Mouse (Mus musculus) adrenal gland, adult 2 months (tissue): ENCODE measurements around the gene Prkg2. TPM values are rescaled to one million over a fixed set of nuclear protein-coding genes. Genes with fewer than 3 reads are reported as not detected.

ENCODE experiments used
- DNase-seq: peaks from one replicate; pipeline ENCODE4 v3.0.0; 2021
- long read RNA-seq: library from polyadenylated mRNA; stranded (forward); transcript quantifications from one replicate; pipeline ENCODE4 v2.0.0, GENCODE M21; 2021
- polyA plus RNA-seq: library from polyadenylated mRNA; depleted of rRNA; stranded (reverse); fragments of >200 nt; gene quantifications from 2 replicates; pipeline ENCODE4 v1.2.3, GENCODE M21; 2012; rRNA removed
- total RNA-seq, 2 experiments: library from RNA; stranded (reverse); gene quantifications; 2 replicates each; pipeline ENCODE4 v1.2.3; 2021

The Prkg2 gene
- total RNA-seq (1 to 10 TPM; 2.9 to 4.3 TPM), polyA plus RNA-seq (0.33 and 0.54 TPM in 2 replicates)
- long read RNA-seq, full-length matches to known transcripts: 4 of 5 reads
- long read RNA-seq, partial matches to known transcripts: 0 of 5 reads
- long read RNA-seq, other reads (novel, unspliced or antisense): 1 of 5 reads

GRCm38 (mm10) chr5:99036596-99037441 lies at the start of gene Prkg2:
Prkg2 (minus strand) TSS chr5:99037351.
- DNase-seq: peak; percentile 13

- no peak for DNase-seq
Measured at GRCm38 (mm10) chr5:99083955-99084354, 46.8 kb upstream of the Prkg2 start.

GRCm38 (mm10) chr5:99078375-99078774 lies 41.2 kb upstream of the Prkg2 start:
- peak; percentile 11 for DNase-seq

- no peak for DNase-seq
Measured at GRCm38 (mm10) chr5:99068391-99068790, 31.2 kb upstream of the Prkg2 start.

GRCm38 (mm10) chr5:99062582-99062981 lies 25.4 kb upstream of the Prkg2 start:
- no peak for DNase-seq

- no peak for DNase-seq
Measured at GRCm38 (mm10) chr5:99039021-99039420, 1.9 kb upstream of the Prkg2 start.

GRCm38 (mm10) chr5:99037442-99037811 lies 276 bp upstream of the Prkg2 start:
- DNase-seq: no peak

- no peak for DNase-seq
Measured at GRCm38 (mm10) chr5:99035961-99036360, 1.2 kb downstream of the Prkg2 start.

- DNase-seq: no peak
Measured at GRCm38 (mm10) chr5:99031551-99032149, 5.5 kb downstream of the Prkg2 start.

GRCm38 (mm10) chr5:99026343-99026742 lies 10.8 kb downstream of the Prkg2 start:
- DNase-seq: no peak

GRCm38 (mm10) chr5:99019709-99020108 lies 17.4 kb downstream of the Prkg2 start:
- no peak for DNase-seq

GRCm38 (mm10) chr5:99015140-99015539 lies 22.0 kb downstream of the Prkg2 start:
- DNase-seq: no peak

GRCm38 (mm10) chr5:99010448-99011151 lies 26.6 kb downstream of the Prkg2 start:
- DNase-seq: no peak

GRCm38 (mm10) chr5:98998104-98998503 lies 39.0 kb downstream of the Prkg2 start:
- DNase-seq: no peak

GRCm38 (mm10) chr5:98995767-98996166 lies 41.4 kb downstream of the Prkg2 start:
- no peak for DNase-seq

GRCm38 (mm10) chr5:98991600-98991999 lies 45.6 kb downstream of the Prkg2 start:
- no peak for DNase-seq

GRCm38 (mm10) chr5:98987634-98988033 lies 49.5 kb downstream of the Prkg2 start:
- DNase-seq: no peak

GRCm38 (mm10) chr5:98987116-98987515 lies 50.0 kb downstream of the Prkg2 start:
- DNase-seq: no peak

GRCm38 (mm10) chr5:98986459-98986858 lies 50.7 kb downstream of the Prkg2 start:
- DNase-seq: no peak

- peak; percentile 19 for DNase-seq
Measured at GRCm38 (mm10) chr5:98986011-98986410, 51.1 kb downstream of the Prkg2 start.

GRCm38 (mm10) chr5:98985077-98985476 lies 52.1 kb downstream of the Prkg2 start:
- DNase-seq: no peak

GRCm38 (mm10) chr5:98981304-98981703 lies 55.8 kb downstream of the Prkg2 start:
- no peak for DNase-seq

- no peak for DNase-seq
Measured at GRCm38 (mm10) chr5:98978316-98978715, 58.8 kb downstream of the Prkg2 start.
